Mouse (Mus musculus) intestine, embryonic 14.5 days (tissue): Measurements from ENCODE around the gene Ndrg3. TPM values are rescaled to one million over a fixed set of nuclear protein-coding genes. Genes with fewer than 3 reads are reported as not detected.
"Not testable (repeated sequence)": the region's sequence is repeated elsewhere in the genome, so short reads cannot be mapped to it uniquely, and the experiment has no call there.

Experiments
- ATAC-seq: fragments of 200-750 bp; cut with Nextera tagmentation; replicated peaks from 2 replicates; pipeline ENCODE4 v1.8.0; 2017; ENCODE audit warnings: low read depth, moderate number of reproducible peaks, moderate TSS enrichment, moderate library complexity; ENCODE audit not compliant: low FRiP score, low TSS enrichment
- DNase-seq: peaks from one replicate; pipeline ENCODE4 v3.0.0-alpha.2; 2018; ENCODE audit warnings: low spot score
- H3K27ac ChIP-seq: fragments of 300-500 bp; sonication (generic); 2 replicates; pipeline ENCODE4 v1.5.1; 2014; ENCODE audit warnings: low read depth, mild to moderate bottlenecking, control low read depth
- H3K27me3 ChIP-seq: fragments of 300-500 bp; sonication (generic); replicated peaks from 2 replicates; pipeline ENCODE4 v1.6.1; 2014; ENCODE audit warnings: low read length, control low read depth; ENCODE audit not compliant: control insufficient read depth, insufficient read depth
- H3K36me3 ChIP-seq: fragments of 300-500 bp; sonication (generic); 2 replicates; pipeline ENCODE4 v1.6.1; 2014; ENCODE audit warnings: low read length, control low read depth; ENCODE audit not compliant: control insufficient read depth, insufficient read depth
- H3K4me1 ChIP-seq: fragments of 300-500 bp; sonication (generic); replicated peaks from 2 replicates; pipeline ENCODE4 v1.6.1; 2014; ENCODE audit warnings: low read length, control low read depth, mixed read lengths; ENCODE audit not compliant: control insufficient read depth, insufficient read depth
- H3K4me2 ChIP-seq: fragments of 300-500 bp; sonication (generic); 2 replicates; pipeline ENCODE4 v1.6.1; 2014; ENCODE audit warnings: low read length
- H3K4me3 ChIP-seq: fragments of 300-500 bp; sonication (generic); 2 replicates; pipeline ENCODE4 v1.5.1; 2014; ENCODE audit warnings: low read depth, low read length, control low read depth, mixed read lengths
- H3K9ac ChIP-seq: fragments of 300-500 bp; sonication (generic); 2 replicates; pipeline ENCODE4 v1.6.1; 2014; ENCODE audit warnings: mild to moderate bottlenecking, low read length
- H3K9me3 ChIP-seq: fragments of 300-500 bp; sonication (generic); 2 replicates; pipeline ENCODE4 v1.6.1; 2016; ENCODE audit warnings: low read length, control low read depth; ENCODE audit not compliant: control insufficient read depth
- whole genome bisulfite sequencing: fragments of 180-500 bp; shearing (Covaris S2); extraction: QIAGEN DNeasy Blood & Tissue Kit; methylation state at CpG from one replicate; pipeline ENCODE4 v1.1.7; 2014; 5-methylcytosine and 5-hydroxymethylcytosine counted together
- polyA plus RNA-seq: library from polyadenylated mRNA; unstranded; fragments of >200 nt; fragmentation: Nextera tagmentation; extraction: Ambion mirVana; gene quantifications from 2 replicates; pipeline ENCODE4 v1.2.1, GENCODE M21; 2014

Ndrg3 gene
- polyA plus RNA-seq, 1 experiment from 2014 or later = 36.7 TPM

GRCm38 (mm10) chr2:156885666-156886065 lies 106.2 kb downstream of the Ndrg3 start:
- WGBS = 89% methylated on average over 2 of the region's 2 CpGs
- not testable (repeated sequence) for H3K4me2 ChIP-seq, H3K27me3 ChIP-seq, ATAC-seq, H3K9ac ChIP-seq, H3K36me3 ChIP-seq, H3K4me3 ChIP-seq, DNase-seq, H3K27ac ChIP-seq, H3K4me1 ChIP-seq, H3K9me3 ChIP-seq

- Histone ChIP-seq H3K9ac (no peak overlapping the region), H3K4me3 (no peak overlapping the region), H3K36me3 (no peaks in the 10 kb centered on the region), H3K4me2 (no peak overlapping the region), H3K4me1 (no peaks in the 10 kb centered on the region), H3K27me3 (no peaks in the 10 kb centered on the region), H3K27ac (no peak overlapping the region), H3K9me3 (no peaks in the 10 kb centered on the region)
- no peak for DNase-seq
- 87% methylated on average over 10 of the region's 10 CpGs for whole genome bisulfite sequencing
- ATAC-seq = no peak
Observed at GRCm38 (mm10) chr2:156884396-156885211, 107.3 kb downstream of the Ndrg3 start.

GRCm38 (mm10) chr2:156882431-156883001 lies 109.3 kb downstream of the Ndrg3 start:
- H3K4me2 ChIP-seq = no peak overlapping the region
- 33% methylated on average over 10 of the region's 10 CpGs for WGBS
- no peak overlapping the region for H3K4me3 ChIP-seq
- no peaks in the 10 kb centered on the region for H3K36me3 ChIP-seq
- no peaks in the 10 kb centered on the region for H3K9me3 ChIP-seq
- H3K9ac ChIP-seq = no peak overlapping the region
- DNase-seq (no peak), ATAC-seq (no peak)
- no peaks in the 10 kb centered on the region for H3K4me1 ChIP-seq
- no peak overlapping the region for H3K27ac ChIP-seq
- no peaks in the 10 kb centered on the region for H3K27me3 ChIP-seq

DNA sequence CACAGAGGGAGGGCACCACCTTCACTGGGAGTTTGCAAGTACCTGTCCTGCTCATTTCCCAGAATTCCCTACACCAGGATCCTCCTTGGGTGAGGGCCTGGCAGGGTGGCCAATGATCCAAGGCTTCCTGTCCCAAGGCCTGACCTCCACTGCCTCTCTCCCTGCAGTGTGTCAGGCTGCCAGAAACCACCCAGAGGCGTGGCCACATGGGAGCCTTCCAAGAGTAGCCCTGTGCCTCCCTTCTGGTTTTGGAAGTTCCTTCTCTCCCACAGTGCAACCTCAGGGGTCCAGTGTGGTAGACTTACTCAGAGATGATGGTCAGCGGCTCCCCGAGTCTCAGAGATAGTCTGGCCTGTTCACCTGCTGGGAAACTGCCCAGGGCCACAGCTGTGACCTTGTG lies 112.3 kb downstream of the Ndrg3 start:
- Histone ChIP-seq H3K27ac (no peak overlapping the region), H3K27me3 (no peaks in the 10 kb centered on the region), H3K4me3 (no peak overlapping the region), H3K36me3 (peaks cover 8% of the 10 kb centered on the region), H3K4me1 (no peaks in the 10 kb centered on the region), H3K9me3 (no peaks in the 10 kb centered on the region), H3K9ac (no peak overlapping the region), H3K4me2 (no peak overlapping the region)
- ATAC-seq (no peak), DNase-seq (no peak)
- 88% methylated on average over 3 of the region's 3 CpGs for WGBS

- no peak overlapping the region for H3K27ac ChIP-seq
- H3K4me3 ChIP-seq = no peak overlapping the region
- H3K27me3 ChIP-seq = no peaks in the 10 kb centered on the region
- H3K4me2 ChIP-seq = no peak overlapping the region
- H3K9me3 ChIP-seq = no peaks in the 10 kb centered on the region
- no peaks in the 10 kb centered on the region for H3K4me1 ChIP-seq
- DNase-seq = no peak
- ATAC-seq = no peak
- 56% methylated on average over 9 of the region's 9 CpGs for WGBS
- H3K9ac ChIP-seq = no peak overlapping the region
- H3K36me3 ChIP-seq = peaks cover 26% of the 10 kb centered on the region
Observed at GRCm38 (mm10) chr2:156877726-156878125, 114.1 kb downstream of the Ndrg3 start.

Other genes starting within 250 kb of the Ndrg3 start
- gene Myl9, start 216.6 kb downstream of the Ndrg3 start, polyA plus RNA-seq = 1,449 and 1,579 TPM in 2 replicates
- 61.4 and 63.5 TPM in 2 replicates for gene Tgif2, start 152.0 kb downstream of the Ndrg3 start, polyA plus RNA-seq
- 6.3 and 8.9 TPM in 2 replicates for gene 4930518I15Rik, start 134.1 kb downstream of the Ndrg3 start, polyA plus RNA-seq
- gene Rab5if, start 128.9 kb downstream of the Ndrg3 start, polyA plus RNA-seq = 253 and 276 TPM in 2 replicates
- 0.40 and 0.51 TPM in 2 replicates for gene Sla2, start 104.9 kb downstream of the Ndrg3 start, polyA plus RNA-seq
- gene Dsn1, start 15.1 kb upstream of the Ndrg3 start, polyA plus RNA-seq = 31.6 and 36.4 TPM in 2 replicates
- 4.7 and 6.1 TPM in 2 replicates for gene Soga1, start 87.2 kb upstream of the Ndrg3 start, polyA plus RNA-seq
- gene Tldc2, start 95.0 kb upstream of the Ndrg3 start, polyA plus RNA-seq = not detected in 2 replicates
- 28.1 and 28.7 TPM in 2 replicates for gene Samhd1, start 143.2 kb upstream of the Ndrg3 start, polyA plus RNA-seq
- 25.0 and 25.8 TPM in 2 replicates for gene Rbl1, start 212.5 kb upstream of the Ndrg3 start, polyA plus RNA-seq